Mouse (Mus musculus) stomach, embryonic 16.5 days (tissue): ENCODE data around the gene Cep131. TPM values are rescaled to one million over a fixed set of nuclear protein-coding genes. Genes with fewer than 3 reads are reported as not detected.

Source experiments
- ATAC-seq: fragments of 200-750 bp; cut with Nextera tagmentation; 2 replicates; pipeline ENCODE4 v1.8.0; 2017; ENCODE audit warnings: moderate number of reproducible peaks, moderate TSS enrichment; ENCODE audit not compliant: insufficient read depth, low FRiP score
- H3K27ac ChIP-seq: fragments of 300-500 bp; sonication (generic); 2 replicates; pipeline ENCODE4 v1.5.1; 2014; ENCODE audit warnings: low read length
- H3K27me3 ChIP-seq: fragments of 300-500 bp; sonication (generic); 2 replicates; pipeline ENCODE4 v1.6.1; 2014; ENCODE audit warnings: low read length, control low read depth, mixed read lengths; ENCODE audit not compliant: control insufficient read depth, insufficient read depth
- H3K36me3 ChIP-seq: fragments of 300-500 bp; sonication (generic); 2 replicates; pipeline ENCODE4 v1.6.1; 2014; ENCODE audit warnings: low read length; ENCODE audit not compliant: control insufficient read depth, insufficient read depth
- H3K4me1 ChIP-seq: fragments of 300-500 bp; sonication (generic); 2 replicates; pipeline ENCODE4 v1.6.1; 2014; ENCODE audit warnings: low read length, control low read depth, mixed read lengths; ENCODE audit not compliant: control insufficient read depth, insufficient read depth
- H3K4me2 ChIP-seq: fragments of 300-500 bp; sonication (generic); 2 replicates; pipeline ENCODE4 v1.6.1; 2014; ENCODE audit warnings: low read depth, low read length, mixed read lengths
- H3K4me3 ChIP-seq: fragments of 300-500 bp; sonication (generic); replicated peaks from 2 replicates; pipeline ENCODE4 v1.5.1; 2014; ENCODE audit warnings: mild to moderate bottlenecking, low read length
- H3K9ac ChIP-seq: fragments of 300-500 bp; sonication (generic); 2 replicates; pipeline ENCODE4 v1.6.1; 2014; ENCODE audit warnings: low read length
- H3K9me3 ChIP-seq: fragments of 300-500 bp; sonication (generic); replicated peaks from 2 replicates; pipeline ENCODE4 v1.6.1; 2016; ENCODE audit warnings: low read length, control low read depth; ENCODE audit not compliant: control insufficient read depth
- WGBS: fragments of 180-500 bp; shearing (Covaris S2); extraction: QIAGEN DNeasy Blood & Tissue Kit; methylation state at CpG from one replicate; pipeline ENCODE4 v1.1.7; 2014; 5-methylcytosine and 5-hydroxymethylcytosine counted together
- polyA plus RNA-seq: library from polyadenylated mRNA; unstranded; fragments of >200 nt; fragmentation: Nextera tagmentation; extraction: Ambion mirVana; gene quantifications from 2 replicates; pipeline ENCODE4 v1.2.1, GENCODE M21; 2015

The Cep131 gene
- polyA plus RNA-seq, 1 experiment from 2014 or later, result 11.8 TPM

DNA sequence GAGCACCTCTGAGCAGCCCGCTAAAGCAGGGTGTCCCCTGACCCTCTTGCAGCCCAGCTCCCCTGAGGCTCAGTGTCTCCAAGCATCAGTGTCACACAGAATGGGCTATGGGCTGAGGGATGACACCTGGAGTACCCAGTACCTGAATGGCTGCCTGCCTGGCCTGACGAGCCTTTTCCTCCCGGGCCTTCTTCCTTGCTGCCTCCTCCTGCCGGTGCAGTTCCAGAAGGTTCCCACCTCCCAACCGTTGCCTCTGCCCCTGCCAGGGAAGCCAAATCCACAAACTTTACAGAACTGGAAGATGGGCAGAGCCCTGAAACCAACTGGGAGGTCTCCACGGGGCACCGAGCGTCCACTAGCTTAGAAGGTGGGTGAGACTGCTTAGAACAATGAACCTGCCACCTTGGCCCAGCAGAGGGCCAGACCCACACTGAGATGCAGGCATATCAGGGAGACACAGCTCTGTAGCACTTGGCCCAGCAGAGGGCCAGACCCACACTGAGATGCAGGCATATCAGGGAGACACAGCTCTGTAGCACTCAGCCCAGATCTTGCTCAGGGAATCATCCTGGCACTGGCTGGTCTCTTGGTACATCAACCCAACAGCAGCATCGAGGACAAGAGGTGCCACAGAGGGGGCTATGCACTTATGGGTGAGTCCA lies 13.5 kb downstream of the Cep131 start:
- H3K4me2 ChIP-seq, result no peak overlapping the region
- 86% methylated on average over 9 of the region's 9 CpGs for WGBS

DNA sequence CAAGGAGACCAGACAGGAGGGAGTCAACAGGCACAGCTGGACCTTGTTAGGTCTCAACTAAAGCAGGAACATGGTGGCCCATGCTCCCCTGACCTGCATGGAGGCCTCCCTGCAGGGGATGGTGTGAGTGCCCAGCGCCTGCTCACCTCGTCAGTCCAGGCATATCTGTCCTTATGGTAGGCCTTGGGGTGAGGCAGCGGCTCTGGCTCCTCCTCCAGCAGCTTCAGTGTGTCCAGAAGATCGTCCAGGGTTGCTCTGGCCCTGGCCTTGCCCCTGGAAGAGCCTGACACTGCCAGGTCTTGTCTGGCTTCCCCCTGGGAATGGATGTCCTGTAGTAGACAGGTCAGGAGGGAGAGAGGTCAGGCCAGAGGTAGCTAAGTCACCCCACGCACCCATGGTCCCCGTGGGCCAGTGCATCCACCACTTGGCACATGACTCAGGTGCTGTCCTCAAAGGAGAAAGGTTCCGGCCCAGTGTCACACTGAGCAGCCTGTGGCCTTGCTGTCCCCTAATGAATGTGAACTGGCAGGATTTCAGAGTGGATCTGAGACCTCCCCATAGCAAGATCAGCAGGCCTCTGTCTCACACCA lies 14.8 kb downstream of the Cep131 start:
- Histone ChIP-seq H3K9me3 (no peaks in the 10 kb centered on the region), H3K9ac (no peak overlapping the region), H3K4me3 (no peak overlapping the region), H3K4me1 (0 out of 2 replicates have a peak, but pooled peaks cover 6% of the 10 kb centered on the region), H3K27ac (no peak overlapping the region), H3K36me3 (0 out of 2 replicates have a peak, but pooled peaks cover 8% of the 10 kb centered on the region), H3K27me3 (no peaks in the 10 kb centered on the region), H3K4me2 (no peak overlapping the region)
- 81% methylated on average over 7 of the region's 7 CpGs for WGBS
- no peak for ATAC-seq

More for the DNA sequence above, 13.5 kb downstream of the Cep131 start:
- H3K9ac ChIP-seq, result no peak overlapping the region
- H3K4me1 ChIP-seq, result 0 out of 2 replicates have a peak, but pooled peaks cover 6% of the 10 kb centered on the region
- no peak overlapping the region for H3K27ac ChIP-seq
- no peaks in the 10 kb centered on the region for H3K9me3 ChIP-seq
- H3K36me3 ChIP-seq, result 0 out of 2 replicates have a peak, but pooled peaks cover 8% of the 10 kb centered on the region
- H3K4me3 ChIP-seq, result no peak overlapping the region
- no peak for ATAC-seq
- H3K27me3 ChIP-seq, result no peaks in the 10 kb centered on the region

DNA sequence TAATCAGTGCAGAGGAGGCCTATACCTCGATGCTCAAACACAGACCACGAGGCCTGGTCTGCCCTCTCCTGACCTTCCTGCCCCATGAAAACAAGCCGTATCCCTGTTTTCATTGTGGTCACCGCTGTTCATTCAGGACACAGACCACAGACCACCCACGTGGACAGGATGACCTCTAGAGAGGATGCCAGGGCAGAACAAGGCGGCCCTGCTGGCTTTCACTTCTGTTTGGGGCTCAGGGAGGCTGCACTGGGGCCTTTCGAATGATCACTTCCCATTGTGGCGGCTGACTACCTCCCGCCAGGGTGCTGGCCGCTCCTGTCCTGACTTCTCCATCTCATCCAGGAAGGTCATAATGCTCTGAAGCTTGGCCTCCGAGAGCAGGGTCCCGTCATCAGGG lies 15.6 kb downstream of the Cep131 start:
- 59% methylated on average over 12 of the region's 12 CpGs for WGBS
- Histone ChIP-seq H3K36me3 (0 out of 2 replicates have a peak, but pooled peaks cover 8% of the 10 kb centered on the region), H3K9ac (no peak overlapping the region)

DNA sequence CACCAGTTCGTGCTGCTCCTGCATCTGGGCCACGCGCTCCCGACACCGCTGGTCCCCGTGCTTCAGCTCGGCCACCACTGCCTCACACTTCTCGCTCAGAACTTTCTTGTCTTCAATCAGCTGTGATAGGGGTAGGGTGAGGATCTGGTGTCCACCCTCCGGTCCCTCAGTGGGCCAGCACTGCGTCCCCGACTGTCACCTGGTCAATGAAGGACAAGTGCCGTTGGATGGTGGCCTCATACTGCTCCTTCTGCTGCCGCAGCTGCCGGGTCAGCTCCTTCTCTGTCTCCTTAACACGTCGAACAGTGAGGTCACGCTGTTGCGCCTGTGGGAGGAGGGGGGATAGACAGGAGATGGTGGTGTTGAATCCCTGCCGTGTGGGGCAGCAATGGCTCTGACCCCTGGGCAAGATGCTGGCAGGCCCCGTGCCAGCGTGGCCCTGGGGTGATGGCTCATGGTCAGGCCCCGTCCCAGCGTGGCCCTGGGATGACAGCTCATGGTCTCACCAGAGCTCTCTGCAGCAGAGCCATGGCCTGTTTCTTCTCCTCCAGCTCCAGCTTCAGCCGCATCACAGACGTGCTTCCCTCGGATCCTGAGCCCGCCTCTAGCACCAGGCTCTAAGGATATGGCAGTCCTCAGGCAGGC lies 16.2 kb downstream of the Cep131 start:
- Histone ChIP-seq H3K4me2 (no peak overlapping the region), H3K36me3 (0 out of 2 replicates have a peak, but pooled peaks cover 8% of the 10 kb centered on the region), H3K9me3 (no peaks in the 10 kb centered on the region), H3K4me1 (0 out of 2 replicates have a peak, but pooled peaks cover 6% of the 10 kb centered on the region), H3K27ac (no peak overlapping the region), H3K27me3 (no peaks in the 10 kb centered on the region), H3K9ac (no peak overlapping the region), H3K4me3 (no peak overlapping the region)
- 91% methylated on average over 27 of the region's 27 CpGs for WGBS
- ATAC-seq, result no peak

More for the DNA sequence above, 15.6 kb downstream of the Cep131 start:
- no peak for ATAC-seq
- H3K27ac ChIP-seq, result no peak overlapping the region
- H3K4me2 ChIP-seq, result no peak overlapping the region
- H3K4me1 ChIP-seq, result 0 out of 2 replicates have a peak, but pooled peaks cover 6% of the 10 kb centered on the region
- H3K9me3 ChIP-seq, result no peaks in the 10 kb centered on the region
- no peaks in the 10 kb centered on the region for H3K27me3 ChIP-seq
- no peak overlapping the region for H3K4me3 ChIP-seq

DNA sequence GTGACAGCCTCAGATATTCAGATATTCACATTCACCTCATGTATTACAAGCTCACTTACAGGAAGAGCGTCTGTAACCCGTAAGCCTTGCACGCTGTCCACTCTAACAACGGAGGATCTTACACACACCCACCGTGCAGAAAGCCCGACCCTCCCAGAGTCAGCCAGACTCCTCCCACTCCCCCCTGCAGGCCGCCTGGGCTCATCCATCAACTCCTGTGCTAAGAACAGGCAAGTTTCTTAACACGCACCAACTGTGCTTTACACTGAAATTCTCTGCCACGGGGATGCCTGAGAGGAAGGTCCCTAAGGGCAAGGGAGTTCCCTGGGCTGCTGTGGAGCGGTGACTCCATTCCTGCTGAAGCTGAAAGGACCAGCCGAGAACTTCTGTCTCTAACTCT lies 17.4 kb downstream of the Cep131 start:
- Histone ChIP-seq H3K4me3 (no peak overlapping the region), H3K9me3 (no peaks in the 10 kb centered on the region), H3K9ac (no peak overlapping the region), H3K4me1 (0 out of 2 replicates have a peak, but pooled peaks cover 6% of the 10 kb centered on the region), H3K4me2 (no peak overlapping the region), H3K36me3 (peaks cover 10% of the 10 kb centered on the region; the same call in 1 of the 2 replicates), H3K27ac (no peak overlapping the region), H3K27me3 (no peaks in the 10 kb centered on the region)
- WGBS, result 33% methylated on average over 11 of the region's 11 CpGs
- ATAC-seq, result no peak

DNA sequence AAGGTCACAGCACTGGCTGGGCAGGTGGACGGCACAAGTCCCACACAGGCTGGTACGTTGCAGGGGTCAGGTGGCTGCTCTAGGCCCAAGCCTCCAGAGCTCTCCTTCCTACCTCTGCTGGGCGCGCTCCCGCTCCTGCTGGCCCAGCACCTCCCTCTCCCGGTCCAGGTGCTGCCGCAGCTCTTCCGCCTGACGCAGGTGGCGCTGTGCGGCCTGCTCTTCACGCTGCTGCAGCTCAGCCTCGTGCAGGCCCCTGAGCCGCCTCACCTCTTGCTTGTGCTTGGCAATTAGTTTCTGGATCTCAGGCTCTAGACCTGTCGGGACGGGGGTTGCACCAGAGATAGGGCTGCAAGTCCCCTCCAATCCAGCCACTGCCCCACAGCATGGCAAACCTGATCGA lies 18.8 kb downstream of the Cep131 start:
- 65% methylated on average over 17 of the region's 17 CpGs for WGBS
- H3K9ac ChIP-seq, result no peak overlapping the region
- H3K4me2 ChIP-seq, result no peak overlapping the region
- H3K27ac ChIP-seq, result no peak overlapping the region
- no peak for ATAC-seq
- 0 out of 2 replicates have a peak, but pooled peaks cover 6% of the 10 kb centered on the region for H3K4me1 ChIP-seq
- H3K27me3 ChIP-seq, result no peaks in the 10 kb centered on the region
- H3K9me3 ChIP-seq, result no peaks in the 10 kb centered on the region
- H3K36me3 ChIP-seq, result peaks cover 11% of the 10 kb centered on the region; the same call in 1 of the 2 replicates
- no peak overlapping the region for H3K4me3 ChIP-seq

DNA sequence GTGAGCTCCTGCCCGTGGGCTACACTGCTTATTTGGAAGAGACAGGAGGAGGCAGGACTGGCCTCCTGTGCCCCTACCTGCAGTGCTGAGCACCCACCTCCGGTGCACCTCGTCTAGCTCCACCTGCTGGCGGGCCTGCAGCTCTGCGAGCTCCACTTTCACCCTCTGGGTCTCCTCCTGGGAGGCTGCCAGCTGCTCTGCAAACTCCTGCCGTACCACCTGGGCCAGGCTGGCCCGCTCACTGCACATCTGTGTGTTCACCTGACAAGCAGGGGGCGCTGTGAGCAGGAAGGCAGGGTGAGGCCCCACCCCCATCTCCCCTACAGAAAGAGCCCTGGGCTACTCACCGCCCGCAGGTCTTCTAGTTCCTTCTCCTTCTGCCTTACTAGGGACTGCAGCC lies 21.3 kb downstream of the Cep131 start:
- Histone ChIP-seq H3K27ac (no peak overlapping the region), H3K9me3 (no peaks in the 10 kb centered on the region), H3K4me2 (no peak overlapping the region), H3K4me1 (peaks cover 10% of the 10 kb centered on the region), H3K4me3 (no peak overlapping the region), H3K27me3 (no peaks in the 10 kb centered on the region), H3K36me3 (peaks cover 8% of the 10 kb centered on the region; the same call in 1 of the 2 replicates), H3K9ac (no peak overlapping the region)
- ATAC-seq, result peak; percentile 32; the same call in 1 of the 2 replicates
- WGBS, result 34% methylated on average over 10 of the region's 10 CpGs

DNA sequence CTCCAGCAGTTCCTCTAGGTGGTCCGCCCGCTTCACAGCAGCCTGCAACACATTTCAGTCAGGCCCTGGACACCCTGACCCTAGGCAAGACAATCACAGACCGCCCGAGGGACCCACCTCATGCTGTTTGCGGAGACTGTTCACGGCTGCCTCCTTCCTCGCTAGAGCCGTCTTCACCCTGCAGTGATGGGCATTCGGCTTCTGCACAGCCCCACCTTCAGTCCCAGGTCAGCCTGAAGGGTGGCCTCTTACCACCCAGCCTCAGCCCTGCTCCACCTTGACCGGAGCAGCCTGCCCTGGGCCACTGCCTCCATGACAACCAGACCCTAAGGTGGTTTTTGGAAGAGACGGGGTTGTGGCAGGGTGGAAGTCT lies 22.0 kb downstream of the Cep131 start:
- Histone ChIP-seq H3K36me3 (peaks cover 4% of the 10 kb centered on the region; the same call in 1 of the 2 replicates), H3K27ac (no peak overlapping the region), H3K4me1 (peaks cover 9% of the 10 kb centered on the region), H3K4me3 (no peak overlapping the region), H3K4me2 (no peak overlapping the region), H3K9ac (no peak overlapping the region), H3K9me3 (no peaks in the 10 kb centered on the region), H3K27me3 (no peaks in the 10 kb centered on the region)
- WGBS, result 94% methylated on average over 11 of the region's 11 CpGs
- no peak for ATAC-seq
